Mouse (Mus musculus) hindbrain, embryonic 10.5 days (tissue): ENCODE measurements at regions not wholly inside any gene's neighbourhood (a gene's known extent, or its start where the extent isn't known, plus 50 kb on each side); places are given as distances from the start of the nearest gene placed in this dataset.
A peak's percentile ranks its signal among the peaks of the same experiment; 100 is the strongest.

Experiments
- DNase-seq: peaks from one replicate; pipeline ENCODE4 v3.0.0-alpha.2; 2017; ENCODE audit warnings: low spot score
- H3K27ac ChIP-seq: fragments of 300-500 bp; sonication (generic); 2 replicates; pipeline ENCODE4 v1.5.1; 2016; ENCODE audit warnings: mild to moderate bottlenecking, moderate library complexity
- H3K27me3 ChIP-seq: fragments of 300-500 bp; sonication (generic); 2 replicates; pipeline ENCODE4 v1.6.1; 2016; ENCODE audit warnings: mild to moderate bottlenecking; ENCODE audit not compliant: poor library complexity, insufficient read depth, severe bottlenecking
- H3K36me3 ChIP-seq: fragments of 300-500 bp; sonication (generic); 2 replicates; pipeline ENCODE4 v1.6.1; 2016; ENCODE audit warnings: mild to moderate bottlenecking, moderate library complexity
- H3K4me1 ChIP-seq: fragments of 300-500 bp; sonication (generic); replicated peaks from 2 replicates; pipeline ENCODE4 v1.6.1; 2016; ENCODE audit warnings: mild to moderate bottlenecking
- H3K4me3 ChIP-seq: fragments of 300-500 bp; sonication (generic); 2 replicates; pipeline ENCODE4 v1.5.1; 2016; ENCODE audit warnings: mild to moderate bottlenecking, moderate library complexity
- H3K9me3 ChIP-seq: fragments of 300-500 bp; sonication (generic); 2 replicates; pipeline ENCODE4 v1.6.1; 2016; ENCODE audit warnings: mild to moderate bottlenecking, moderate library complexity
- WGBS: fragments of 180-500 bp; shearing (Covaris S2); methylation state at CpG from one replicate; pipeline ENCODE4 v1.1.7; 2016; 5-methylcytosine and 5-hydroxymethylcytosine counted together

- 68% methylated on average over 7 of the region's 7 CpGs for WGBS
- Histone ChIP-seq H3K27me3 (no peaks in the 10 kb centered on the region), H3K27ac (no peak overlapping the region), H3K9me3 (no peaks in the 10 kb centered on the region), H3K4me1 (peaks cover 2% of the 10 kb centered on the region), H3K36me3 (no peaks in the 10 kb centered on the region), H3K4me3 (no peak overlapping the region)
- peak; percentile 20 for DNase-seq
These were observed 141.9 kb upstream of the Ghitm start for GRCm38 (mm10) chr14:37276728-37277695.

- H3K4me3 ChIP-seq: no peak overlapping the region
- no peaks in the 10 kb centered on the region for H3K27me3 ChIP-seq
- H3K27ac ChIP-seq: 0 out of 2 replicates have a peak overlapping the region, but pooled peaks have one; percentile 8
- H3K9me3 ChIP-seq: no peaks in the 10 kb centered on the region
- 75% methylated on average over 2 of the region's 2 CpGs for WGBS
- peaks cover 16% of the 10 kb centered on the region for H3K4me1 ChIP-seq
- H3K36me3 ChIP-seq: no peaks in the 10 kb centered on the region
- no peak for DNase-seq
These were observed 137.0 kb upstream of the Ghitm start for GRCm38 (mm10) chr14:37272063-37272462.

- Histone ChIP-seq H3K4me3 (no peak overlapping the region), H3K27me3 (no peaks in the 10 kb centered on the region), H3K9me3 (no peaks in the 10 kb centered on the region), H3K27ac (peak overlapping the region; percentile 82), H3K36me3 (no peaks in the 10 kb centered on the region), H3K4me1 (peaks cover 16% of the 10 kb centered on the region)
- WGBS: 15% methylated on average over 6 of the region's 6 CpGs
- DNase-seq: peak; percentile 57
These were observed 136.2 kb upstream of the Ghitm start for GRCm38 (mm10) chr14:37271015-37271933.

GRCm38 (mm10) chr14:37269920-37270319 is 134.8 kb upstream of the Ghitm start:
- Histone ChIP-seq H3K27ac (no peak overlapping the region), H3K36me3 (no peaks in the 10 kb centered on the region), H3K9me3 (no peaks in the 10 kb centered on the region), H3K27me3 (no peaks in the 10 kb centered on the region), H3K4me3 (no peak overlapping the region), H3K4me1 (peaks cover 16% of the 10 kb centered on the region)
- 82% methylated on average over 2 of the region's 2 CpGs for WGBS
- DNase-seq: no peak

GRCm38 (mm10) chr14:37238632-37239032 is 103.6 kb upstream of the Ghitm start:
- no peaks in the 10 kb centered on the region for H3K27me3 ChIP-seq
- H3K4me3 ChIP-seq: no peak overlapping the region
- peak; percentile 72 for DNase-seq
- 42% methylated on average over 4 of the region's 4 CpGs for WGBS
- peaks cover 3% of the 10 kb centered on the region for H3K4me1 ChIP-seq
- no peaks in the 10 kb centered on the region for H3K36me3 ChIP-seq
- H3K27ac ChIP-seq: peak overlapping the region; percentile 66; the same call in 1 of the 2 replicates
- no peaks in the 10 kb centered on the region for H3K9me3 ChIP-seq

GRCm38 (mm10) chr14:37237191-37237590 is 102.1 kb upstream of the Ghitm start:
- H3K4me3 ChIP-seq: no peak overlapping the region
- no peak for DNase-seq
- peaks cover 3% of the 10 kb centered on the region for H3K4me1 ChIP-seq
- H3K9me3 ChIP-seq: no peaks in the 10 kb centered on the region
- WGBS: 67% methylated on average over 5 of the region's 5 CpGs
- no peaks in the 10 kb centered on the region for H3K27me3 ChIP-seq
- no peaks in the 10 kb centered on the region for H3K36me3 ChIP-seq
- H3K27ac ChIP-seq: no peak overlapping the region

- Histone ChIP-seq H3K27me3 (no peaks in the 10 kb centered on the region), H3K4me1 (no peaks in the 10 kb centered on the region), H3K4me3 (no peak overlapping the region), H3K9me3 (no peaks in the 10 kb centered on the region), H3K27ac (no peak overlapping the region), H3K36me3 (no peaks in the 10 kb centered on the region)
- no peak for DNase-seq
These were observed 73.2 kb upstream of the Ghitm start for GRCm38 (mm10) chr14:37208256-37208655.

GRCm38 (mm10) chr14:37189795-37190194 is 54.7 kb upstream of the Ghitm start:
- Histone ChIP-seq H3K27ac (no peak overlapping the region), H3K4me3 (no peak overlapping the region), H3K4me1 (no peaks in the 10 kb centered on the region), H3K36me3 (no peaks in the 10 kb centered on the region), H3K27me3 (no peaks in the 10 kb centered on the region), H3K9me3 (no peaks in the 10 kb centered on the region)
- 76% methylated on average over 5 of the region's 5 CpGs for WGBS
- DNase-seq: no peak
